Mouse (Mus musculus) limb, embryonic 14.5 days (tissue): ENCODE measurements around the gene Zfp335. TPM values are rescaled to one million over a fixed set of nuclear protein-coding genes. Genes with fewer than 3 reads are reported as not detected.

Source experiments
- ATAC-seq: fragments of 200-750 bp; cut with Nextera tagmentation; 2 replicates; pipeline ENCODE4 v1.8.0; 2017; ENCODE audit warnings: low read depth, moderate number of reproducible peaks, moderate TSS enrichment; ENCODE audit not compliant: low FRiP score
- DNase-seq: peaks from one replicate; pipeline ENCODE4 v3.0.0-alpha.2; 2015; ENCODE audit warnings: low spot score
- H3K27ac ChIP-seq: fragments of 300-500 bp; sonication (generic); replicated peaks from 2 replicates; pipeline ENCODE4 v1.5.1; 2014; ENCODE audit warnings: low read depth, mild to moderate bottlenecking, low read length, moderate library complexity, mixed read lengths
- H3K27me3 ChIP-seq: fragments of 300-500 bp; sonication (generic); 2 replicates; pipeline ENCODE4 v1.6.1; 2014; ENCODE audit warnings: low read length, mixed read lengths; ENCODE audit not compliant: control insufficient read depth, insufficient read depth
- H3K36me3 ChIP-seq: fragments of 300-500 bp; sonication (generic); 2 replicates; pipeline ENCODE4 v1.6.1; 2014; ENCODE audit warnings: mild to moderate bottlenecking, low read length, moderate library complexity, mixed read lengths; ENCODE audit not compliant: control insufficient read depth, insufficient read depth
- H3K4me1 ChIP-seq: fragments of 300-500 bp; sonication (generic); 2 replicates; pipeline ENCODE4 v1.6.1; 2014; ENCODE audit warnings: antibody characterized with exemption, low read length, mixed read lengths; ENCODE audit not compliant: control insufficient read depth, insufficient read depth
- H3K4me2 ChIP-seq: fragments of 300-500 bp; sonication (generic); replicated peaks from 2 replicates; pipeline ENCODE4 v1.6.1; 2014; ENCODE audit warnings: low read depth, mild to moderate bottlenecking, low read length, moderate library complexity; ENCODE audit not compliant: severe bottlenecking
- H3K4me3 ChIP-seq: fragments of 300-500 bp; sonication (generic); replicated peaks from 2 replicates; pipeline ENCODE4 v1.5.1; 2014; ENCODE audit warnings: low read length
- H3K9ac ChIP-seq: fragments of 300-500 bp; sonication (generic); 2 replicates; pipeline ENCODE4 v1.6.1; 2014; ENCODE audit warnings: mild to moderate bottlenecking, low read depth, low read length, moderate library complexity; ENCODE audit not compliant: severe bottlenecking
- H3K9me3 ChIP-seq: fragments of 300-500 bp; sonication (generic); 2 replicates; pipeline ENCODE4 v1.6.1; 2016; ENCODE audit warnings: low read length; ENCODE audit not compliant: control insufficient read depth
- POLR2A ChIP-seq: fragments of 200-500 bp; IDR thresholded peaks from 2 replicates; pipeline ENCODE4 v1.8.0; 2012; ENCODE audit warnings: inconsistent platforms, mild to moderate bottlenecking, moderate library complexity, borderline replicate concordance; ENCODE audit not compliant: insufficient read depth, insufficient read length; ENCODE audit errors: extremely low read depth
- WGBS: fragments of 180-500 bp; shearing (Covaris S2); extraction: QIAGEN DNeasy Blood & Tissue Kit; methylation state at CpG from one replicate; pipeline ENCODE4 v1.1.7; 2014; 5-methylcytosine and 5-hydroxymethylcytosine counted together
- polyA plus RNA-seq, 2 experiments: library from polyadenylated mRNA; depleted of rRNA in 1 of 2; stranded (reverse) in 1 of 2; unstranded in 1 of 2; fragments of >200 nt; fragmentation: Nextera tagmentation in 1 of 2; extraction: Ambion mirVana in 1 of 2; gene quantifications; 2 replicates each; pipeline versions ENCODE4 v1.2.1 to v1.2.3; 2012 to 2014

The Zfp335 gene
- polyA plus RNA-seq, 2 experiments: 13.7 to 37.9 TPM

DNA sequence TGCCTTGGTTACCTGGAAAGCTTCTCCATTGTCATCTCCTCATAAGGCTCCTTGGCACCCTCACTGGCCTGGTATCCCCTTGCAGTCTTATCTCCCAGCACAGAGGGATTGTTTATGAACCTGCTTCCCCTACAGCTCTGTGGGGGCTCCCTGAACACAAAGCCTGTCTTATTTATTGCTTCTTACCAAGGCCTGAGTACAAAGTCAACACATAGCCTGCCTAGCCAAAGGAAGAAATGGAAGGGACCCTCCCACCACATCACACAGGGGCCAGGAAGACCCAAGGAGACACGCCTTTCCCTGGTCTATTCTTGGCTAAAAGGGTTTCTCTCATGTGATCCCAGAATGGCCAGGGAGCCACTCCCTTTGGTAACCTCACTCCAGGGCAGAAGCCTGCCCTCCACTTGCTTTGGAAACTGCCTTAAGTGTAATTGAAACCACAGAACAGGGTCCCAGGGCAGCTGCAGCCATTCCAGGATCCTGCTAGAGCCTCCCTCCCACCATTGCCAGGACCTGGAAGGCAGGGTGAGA is 37.3 kb downstream of the Zfp335 start:
- Histone ChIP-seq H3K9me3 (no peaks in the 10 kb centered on the region), H3K9ac (no peak overlapping the region), H3K4me3 (no peak overlapping the region), H3K4me2 (no peak overlapping the region), H3K4me1 (peaks cover 7% of the 10 kb centered on the region; the same call in 1 of the 2 replicates), H3K27ac (peak overlapping the region; percentile 33; the same call in 1 of the 2 replicates), H3K36me3 (peaks cover 3% of the 10 kb centered on the region; the same call in 1 of the 2 replicates), H3K27me3 (no peaks in the 10 kb centered on the region)
- no peak for TF ChIP-seq POLR2A
- WGBS: 33% methylated on average over 1 of the region's 1 CpGs
- DNase-seq: peak; percentile 23
- no peak; the same call in 1 of the 2 replicates for ATAC-seq

DNA sequence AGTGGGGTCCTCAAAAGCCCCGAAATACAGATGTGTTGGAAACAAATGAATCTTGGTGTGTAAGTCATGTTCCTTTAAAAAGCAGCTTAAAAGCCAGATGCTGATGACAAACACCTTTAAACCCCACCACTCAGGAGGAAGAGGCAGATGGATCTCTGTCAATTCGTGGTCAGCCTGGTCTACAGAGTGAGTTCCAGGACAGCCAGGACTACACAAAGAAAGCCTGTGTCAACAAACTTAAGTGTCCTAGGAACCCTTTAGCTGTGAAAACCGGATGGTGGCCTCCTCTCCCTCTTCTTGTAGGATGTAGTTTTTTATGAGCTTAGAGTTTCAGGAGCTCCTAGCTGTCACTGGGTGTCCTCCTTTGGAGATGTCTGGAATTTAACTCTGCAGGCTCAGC is 37.9 kb downstream of the Zfp335 start:
- H3K9me3 ChIP-seq: no peaks in the 10 kb centered on the region
- no peak for TF ChIP-seq POLR2A
- 59% methylated on average over 3 of the region's 3 CpGs for WGBS

DNA sequence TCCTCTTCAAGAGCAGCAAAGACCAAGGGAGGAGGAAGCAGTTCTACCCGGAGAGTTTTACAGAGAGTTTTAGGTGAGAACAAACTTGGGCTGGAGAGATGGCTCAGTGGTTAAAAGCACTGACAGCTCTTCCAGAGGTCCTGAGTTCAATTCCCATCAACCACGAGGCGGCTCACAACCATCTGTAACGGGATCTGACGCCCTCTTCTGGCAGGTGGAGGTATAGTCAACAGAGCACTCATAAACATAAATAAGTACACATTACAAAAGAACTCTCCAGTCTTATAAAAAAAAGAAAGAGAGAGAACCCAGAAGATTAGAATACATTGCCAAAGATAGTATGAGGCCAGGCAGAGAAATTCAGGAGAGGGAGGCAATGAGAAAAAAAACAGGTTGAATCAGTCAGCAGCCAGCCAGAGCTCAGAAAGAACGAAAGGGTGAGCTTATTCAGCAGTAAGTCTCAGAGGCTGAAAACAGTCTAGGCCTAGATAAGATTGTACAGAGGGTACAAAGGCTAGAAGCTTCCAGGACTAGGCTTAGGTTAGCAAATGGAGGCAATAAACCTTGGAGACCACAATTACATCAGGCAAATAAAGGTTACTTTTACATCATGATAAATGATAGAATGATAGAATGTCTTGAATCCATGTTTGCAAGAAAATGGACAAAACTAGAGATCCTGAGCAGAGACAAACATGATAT is 39.8 kb downstream of the Zfp335 start:
- 56% methylated on average over 6 of the region's 6 CpGs for WGBS

More for the DNA sequence above, 37.9 kb downstream of the Zfp335 start:
- Histone ChIP-seq H3K4me3 (no peak overlapping the region), H3K36me3 (peaks cover 3% of the 10 kb centered on the region; the same call in 1 of the 2 replicates), H3K27ac (no peak overlapping the region), H3K4me2 (no peak overlapping the region), H3K27me3 (no peaks in the 10 kb centered on the region), H3K4me1 (peaks cover 7% of the 10 kb centered on the region; the same call in 1 of the 2 replicates), H3K9ac (no peak overlapping the region)
- DNase-seq (no peak), ATAC-seq (no peak)

DNA sequence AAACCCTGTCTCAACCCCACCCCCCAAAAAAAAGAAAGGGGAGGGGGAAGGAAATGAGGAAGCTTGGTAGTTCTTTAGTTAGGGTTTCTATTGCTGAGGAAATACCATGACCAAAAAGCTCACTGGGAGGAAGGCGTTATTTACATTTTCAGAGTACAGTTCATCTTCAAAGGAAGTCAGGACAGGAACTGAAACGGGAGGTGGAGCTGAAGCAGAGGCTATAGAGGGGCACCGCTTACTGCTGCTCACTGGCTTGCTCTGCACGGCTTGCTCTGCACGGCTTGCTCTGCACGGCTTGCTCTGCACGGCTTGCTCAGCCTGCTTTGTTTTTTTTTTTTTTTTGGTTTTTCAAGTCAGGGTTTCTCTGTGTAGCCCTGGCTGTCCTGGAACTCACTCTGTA is 43.1 kb downstream of the Zfp335 start:
- no peak overlapping the region for H3K4me3 ChIP-seq
- no peaks in the 10 kb centered on the region for H3K27me3 ChIP-seq
- no peak for DNase-seq
- no peak overlapping the region for H3K4me2 ChIP-seq
- H3K9ac ChIP-seq: no peak overlapping the region
- TF ChIP-seq POLR2A: no peak
- 76% methylated on average over 7 of the region's 7 CpGs for WGBS
- H3K36me3 ChIP-seq: no peaks in the 10 kb centered on the region
- no peaks in the 10 kb centered on the region for H3K4me1 ChIP-seq
- H3K27ac ChIP-seq: no peak overlapping the region
- ATAC-seq: no peak
- peaks cover 3% of the 10 kb centered on the region; the same call in 1 of the 2 replicates for H3K9me3 ChIP-seq

More for the DNA sequence above, 39.8 kb downstream of the Zfp335 start:
- Histone ChIP-seq H3K27ac (no peak overlapping the region), H3K9me3 (peaks cover 3% of the 10 kb centered on the region; the same call in 1 of the 2 replicates), H3K4me1 (no peaks in the 10 kb centered on the region), H3K27me3 (no peaks in the 10 kb centered on the region), H3K9ac (no peak overlapping the region), H3K36me3 (no peaks in the 10 kb centered on the region), H3K4me3 (no peak overlapping the region), H3K4me2 (no peak overlapping the region)
- DNase-seq (no peak), ATAC-seq (no peak)
- TF ChIP-seq POLR2A: no peak

DNA sequence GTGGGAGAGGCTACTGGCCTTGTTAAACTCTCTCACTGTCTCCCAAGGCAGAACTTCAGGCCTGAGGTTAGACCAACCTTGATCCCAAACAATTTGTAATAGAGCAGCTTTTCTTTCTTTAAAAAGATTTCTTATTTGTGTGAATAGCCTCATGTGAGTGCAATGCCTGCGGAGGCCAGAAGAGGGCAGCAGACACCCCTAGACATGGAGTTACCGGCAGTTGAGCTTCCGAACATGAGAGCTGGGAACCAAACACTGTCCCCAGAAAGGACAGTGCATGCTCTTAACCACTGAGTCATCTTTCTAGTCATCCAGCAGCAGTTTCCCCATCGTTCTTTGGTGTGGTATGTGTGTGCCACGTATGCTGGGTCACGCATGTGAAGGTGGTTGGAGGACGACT is 44.0 kb downstream of the Zfp335 start:
- Histone ChIP-seq H3K9me3 (peaks cover 3% of the 10 kb centered on the region; the same call in 1 of the 2 replicates), H3K9ac (no peak overlapping the region), H3K4me3 (no peak overlapping the region), H3K4me2 (no peak overlapping the region), H3K36me3 (no peaks in the 10 kb centered on the region), H3K27me3 (no peaks in the 10 kb centered on the region), H3K27ac (no peak overlapping the region), H3K4me1 (no peaks in the 10 kb centered on the region)
- no peak for TF ChIP-seq POLR2A
- DNase-seq: no peak
- 96% methylated on average over 7 of the region's 7 CpGs for WGBS
- no peak for ATAC-seq
